Mouse (Mus musculus) intestine, embryonic 14.5 days (tissue): ENCODE data around the gene Rab34. TPM values are rescaled to one million over a fixed set of nuclear protein-coding genes. Genes with fewer than 3 reads are reported as not detected.
A peak's percentile ranks its signal among the peaks of the same experiment; 100 is the strongest.

ENCODE experiments used
- ATAC-seq: fragments of 200-750 bp; cut with Nextera tagmentation; replicated peaks from 2 replicates; pipeline ENCODE4 v1.8.0; 2017; ENCODE audit warnings: low read depth, moderate number of reproducible peaks, moderate TSS enrichment, moderate library complexity; ENCODE audit not compliant: low FRiP score, low TSS enrichment
- DNase-seq: peaks from one replicate; pipeline ENCODE4 v3.0.0-alpha.2; 2018; ENCODE audit warnings: low spot score
- H3K27ac ChIP-seq: fragments of 300-500 bp; sonication (generic); 2 replicates; pipeline ENCODE4 v1.5.1; 2014; ENCODE audit warnings: low read depth, mild to moderate bottlenecking, control low read depth
- H3K27me3 ChIP-seq: fragments of 300-500 bp; sonication (generic); replicated peaks from 2 replicates; pipeline ENCODE4 v1.6.1; 2014; ENCODE audit warnings: low read length, control low read depth; ENCODE audit not compliant: control insufficient read depth, insufficient read depth
- H3K36me3 ChIP-seq: fragments of 300-500 bp; sonication (generic); 2 replicates; pipeline ENCODE4 v1.6.1; 2014; ENCODE audit warnings: low read length, control low read depth; ENCODE audit not compliant: control insufficient read depth, insufficient read depth
- H3K4me1 ChIP-seq: fragments of 300-500 bp; sonication (generic); replicated peaks from 2 replicates; pipeline ENCODE4 v1.6.1; 2014; ENCODE audit warnings: low read length, control low read depth, mixed read lengths; ENCODE audit not compliant: control insufficient read depth, insufficient read depth
- H3K4me2 ChIP-seq: fragments of 300-500 bp; sonication (generic); 2 replicates; pipeline ENCODE4 v1.6.1; 2014; ENCODE audit warnings: low read length
- H3K4me3 ChIP-seq: fragments of 300-500 bp; sonication (generic); 2 replicates; pipeline ENCODE4 v1.5.1; 2014; ENCODE audit warnings: low read depth, low read length, control low read depth, mixed read lengths
- H3K9ac ChIP-seq: fragments of 300-500 bp; sonication (generic); 2 replicates; pipeline ENCODE4 v1.6.1; 2014; ENCODE audit warnings: mild to moderate bottlenecking, low read length
- H3K9me3 ChIP-seq: fragments of 300-500 bp; sonication (generic); 2 replicates; pipeline ENCODE4 v1.6.1; 2016; ENCODE audit warnings: low read length, control low read depth; ENCODE audit not compliant: control insufficient read depth
- WGBS: fragments of 180-500 bp; shearing (Covaris S2); extraction: QIAGEN DNeasy Blood & Tissue Kit; methylation state at CpG from one replicate; pipeline ENCODE4 v1.1.7; 2014; 5-methylcytosine and 5-hydroxymethylcytosine counted together
- polyA plus RNA-seq: library from polyadenylated mRNA; unstranded; fragments of >200 nt; fragmentation: Nextera tagmentation; extraction: Ambion mirVana; gene quantifications from 2 replicates; pipeline ENCODE4 v1.2.1, GENCODE M21; 2014

Gene Rab34
- 121 and 141 TPM in 2 replicates for polyA plus RNA-seq

DNA sequence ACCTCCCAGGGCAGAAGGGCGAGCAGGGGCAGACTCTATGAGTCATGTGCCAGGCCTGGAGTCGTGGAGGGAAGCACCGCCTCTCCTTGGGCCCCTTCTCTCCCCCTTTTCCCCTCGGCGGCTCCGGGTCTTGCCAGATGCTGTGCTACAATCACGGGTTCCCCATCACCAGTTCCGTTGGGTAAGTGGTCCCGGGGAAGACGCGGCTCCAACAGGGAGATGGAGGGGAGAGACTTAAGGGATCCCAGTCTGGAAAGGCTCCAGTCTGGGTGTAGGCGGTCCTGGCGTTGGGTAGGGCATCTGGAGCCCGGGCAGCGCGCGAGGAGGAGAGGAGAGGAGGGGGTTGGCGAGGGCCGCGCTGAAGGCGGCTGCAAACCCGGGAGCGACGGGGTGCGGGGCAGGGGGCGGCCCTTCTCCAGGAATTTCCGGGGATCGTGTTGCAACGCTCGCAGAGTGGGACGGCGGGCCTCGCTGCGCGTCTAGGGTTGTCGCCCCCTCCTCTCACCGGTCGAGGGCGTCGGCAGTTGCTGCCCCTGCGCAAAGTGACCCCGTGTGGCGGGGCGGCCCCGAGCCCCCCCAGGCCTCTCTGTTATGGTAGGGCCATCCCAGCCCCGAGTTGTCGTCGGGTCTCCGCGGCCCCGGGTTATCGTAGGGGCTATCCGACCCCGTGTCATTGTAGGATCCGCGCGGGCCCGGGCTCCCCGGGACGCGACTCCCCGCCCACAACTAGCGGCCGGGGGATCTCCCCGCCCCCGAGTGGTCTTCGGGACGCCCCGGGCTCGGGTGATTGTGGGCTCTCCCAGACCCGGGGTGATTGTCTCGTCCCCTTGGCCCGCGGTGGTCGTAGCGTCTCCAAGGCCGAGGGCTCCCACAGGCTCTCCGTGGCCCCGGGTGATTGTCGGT is at the start of gene Rab34:
Rab34 (plus strand) TSS at position 100 of the 903 bp plus-strand sequence.
- Histone ChIP-seq H3K4me2 (peak within 1 kb of the TSS; percentile 48), H3K27ac (peak within 1 kb of the TSS; percentile 99), H3K4me1 (peaks cover 23% of the 10 kb centered on the region), H3K27me3 (no peaks in the 10 kb centered on the region), H3K36me3 (peaks cover 30% of the 10 kb centered on the region), H3K9ac (peak within 1 kb of the TSS; percentile 89), H3K4me3 (peak within 1 kb of the TSS; percentile 80), H3K9me3 (no peaks in the 10 kb centered on the region; the same call in 1 of the 2 replicates)
- ATAC-seq: peak; percentile 82
- under 1% methylated on average over 60 of the region's 80 CpGs for WGBS
- peak; percentile 91 for DNase-seq

DNA sequence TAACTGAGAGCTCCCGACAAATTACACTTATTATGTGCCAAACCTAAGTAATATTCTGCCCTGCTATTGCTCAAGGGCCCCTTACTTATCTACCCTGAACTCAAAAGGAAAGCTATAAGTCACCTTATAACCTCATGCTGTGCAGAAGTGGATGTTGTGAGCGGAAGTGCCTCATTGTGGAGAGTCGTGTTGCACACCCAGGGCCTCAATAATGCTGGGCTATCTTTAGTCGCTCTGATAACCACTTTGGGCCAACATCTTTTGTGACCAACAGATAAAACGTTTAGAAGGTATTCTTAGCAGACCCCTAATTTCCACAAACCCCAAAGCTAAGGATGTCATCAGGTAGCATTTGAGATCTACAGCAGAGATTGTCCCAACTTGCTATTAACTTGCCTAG is 47.6 kb upstream of the Rab34 start:
- Histone ChIP-seq H3K9ac (no peak overlapping the region), H3K27ac (no peak overlapping the region), H3K4me1 (no peaks in the 10 kb centered on the region), H3K4me2 (no peak overlapping the region), H3K36me3 (peaks cover 27% of the 10 kb centered on the region), H3K9me3 (no peaks in the 10 kb centered on the region), H3K27me3 (no peaks in the 10 kb centered on the region), H3K4me3 (no peak overlapping the region)
- WGBS: 81% methylated on average over 5 of the region's 5 CpGs
- ATAC-seq (no peak), DNase-seq (no peak)

DNA sequence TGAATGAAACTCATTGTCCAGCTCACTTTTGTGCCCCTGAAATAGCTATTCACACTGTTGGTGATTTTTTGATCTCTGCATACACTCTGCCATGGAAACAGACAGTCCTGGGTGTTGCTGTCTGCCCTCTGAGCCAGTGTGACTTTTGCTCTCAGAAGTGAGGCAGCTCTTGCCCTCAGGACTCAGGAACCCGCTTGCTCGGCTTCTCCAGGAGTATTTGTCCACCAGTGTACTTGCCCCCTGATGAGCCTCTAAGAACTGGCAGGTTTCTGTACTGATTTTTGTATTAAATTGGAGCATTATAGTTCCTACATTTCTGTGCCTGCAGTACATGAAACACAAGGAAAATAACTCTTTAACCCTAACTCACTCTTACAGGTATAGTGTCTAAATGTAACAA is 44.7 kb upstream of the Rab34 start:
- H3K4me3 ChIP-seq: no peak overlapping the region
- WGBS: 87% methylated on average over 2 of the region's 2 CpGs
- no peak overlapping the region for H3K4me2 ChIP-seq
- no peak overlapping the region for H3K9ac ChIP-seq
- ATAC-seq (no peak), DNase-seq (no peak)
- H3K27me3 ChIP-seq: no peaks in the 10 kb centered on the region
- H3K27ac ChIP-seq: no peak overlapping the region
- peaks cover 50% of the 10 kb centered on the region for H3K36me3 ChIP-seq
- no peaks in the 10 kb centered on the region for H3K9me3 ChIP-seq
- no peaks in the 10 kb centered on the region; the same call in 1 of the 2 replicates for H3K4me1 ChIP-seq

DNA sequence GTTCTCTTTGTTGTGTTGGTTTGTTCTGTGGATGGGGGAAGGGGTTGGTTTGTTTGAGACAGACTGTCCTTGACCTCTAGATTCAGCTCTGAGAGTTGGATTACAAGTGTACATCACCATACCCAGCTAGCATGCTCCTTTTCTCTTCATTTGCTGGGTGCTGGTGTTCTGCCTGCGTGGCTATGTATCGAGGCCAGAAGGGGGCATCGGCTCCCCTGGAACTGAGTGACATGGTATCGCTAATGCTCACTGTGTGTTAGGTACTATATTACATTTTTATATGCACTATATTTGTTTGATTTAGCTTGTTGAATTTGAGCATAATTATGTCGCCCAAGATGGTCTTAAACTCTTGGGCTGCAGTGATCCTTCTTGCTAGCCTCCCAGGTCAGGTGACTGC is 42.1 kb upstream of the Rab34 start:
- no peak overlapping the region for H3K4me2 ChIP-seq
- peaks cover 74% of the 10 kb centered on the region for H3K36me3 ChIP-seq
- WGBS: 86% methylated on average over 5 of the region's 5 CpGs
- no peak overlapping the region for H3K9ac ChIP-seq
- ATAC-seq: no peak
- DNase-seq: no peak
- H3K27ac ChIP-seq: no peak overlapping the region
- no peaks in the 10 kb centered on the region for H3K9me3 ChIP-seq
- H3K27me3 ChIP-seq: no peaks in the 10 kb centered on the region
- H3K4me3 ChIP-seq: no peak overlapping the region
- no peaks in the 10 kb centered on the region; the same call in 1 of the 2 replicates for H3K4me1 ChIP-seq

DNA sequence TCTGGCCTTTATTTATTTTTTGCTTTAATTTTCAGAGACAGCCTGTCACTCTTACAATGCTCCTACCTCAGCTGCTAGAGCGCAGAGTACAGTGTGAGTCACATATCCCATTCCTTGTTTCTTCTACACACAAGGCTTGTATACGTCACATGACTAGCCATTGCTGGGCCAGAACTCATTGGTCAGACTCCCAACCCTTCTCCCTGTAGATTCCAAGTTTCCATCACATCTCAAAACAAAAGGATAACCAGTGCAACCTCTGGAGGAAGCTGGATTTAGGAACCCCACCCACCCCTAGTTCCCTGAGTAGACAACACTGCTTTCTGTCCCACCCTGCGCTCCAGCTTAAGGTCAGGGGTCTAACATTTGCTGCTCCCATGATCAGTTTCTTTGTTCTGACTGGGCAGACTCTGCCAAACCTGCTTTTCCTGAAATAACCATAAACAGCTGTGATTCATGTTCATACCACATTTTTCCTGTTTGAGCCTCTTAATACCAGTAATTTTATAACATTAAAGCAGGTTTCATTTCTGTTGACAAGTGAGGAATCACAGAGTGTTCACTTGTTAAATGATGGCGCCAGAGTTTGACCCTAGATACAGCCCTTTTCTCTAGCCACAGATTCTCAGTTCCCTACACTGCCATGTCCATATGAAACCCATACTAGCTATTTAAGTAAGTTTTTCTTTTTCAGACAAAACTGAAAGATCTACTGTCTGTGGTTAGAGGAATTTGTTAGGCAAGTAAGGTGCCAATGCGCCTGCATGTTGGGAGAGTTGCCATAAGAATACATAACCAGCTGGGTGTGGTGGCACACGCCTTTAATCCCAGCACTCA is 41.3 kb upstream of the Rab34 start:
- no peaks in the 10 kb centered on the region; the same call in 1 of the 2 replicates for H3K4me1 ChIP-seq
- no peak overlapping the region for H3K4me2 ChIP-seq
- 83% methylated on average over 6 of the region's 6 CpGs for WGBS
- ATAC-seq: no peak
- no peak overlapping the region for H3K9ac ChIP-seq
- H3K27ac ChIP-seq: no peak overlapping the region
- H3K36me3 ChIP-seq: peaks cover 75% of the 10 kb centered on the region
- no peak for DNase-seq
- no peaks in the 10 kb centered on the region for H3K9me3 ChIP-seq
- no peaks in the 10 kb centered on the region for H3K27me3 ChIP-seq
- no peak overlapping the region for H3K4me3 ChIP-seq

DNA sequence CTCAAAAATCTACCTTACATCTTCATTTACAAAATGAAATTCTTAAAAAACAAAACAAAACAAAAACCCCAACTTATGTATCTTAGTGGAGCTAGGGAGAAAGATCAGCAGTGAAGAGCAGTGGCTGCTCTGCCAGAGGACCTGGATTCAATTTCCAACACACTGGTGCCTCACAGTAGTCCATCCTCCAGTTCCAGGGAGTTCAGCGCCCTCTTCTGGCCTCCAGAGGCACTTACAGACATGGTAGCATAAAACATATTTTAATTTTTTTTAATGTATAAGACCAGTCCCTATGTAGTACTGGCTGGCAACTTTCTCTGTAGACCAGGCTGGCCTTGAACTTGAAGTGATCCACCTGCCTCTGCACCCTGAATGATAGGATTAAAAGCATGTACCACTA is 37.1 kb upstream of the Rab34 start:
- Histone ChIP-seq H3K27ac (no peak overlapping the region), H3K27me3 (no peaks in the 10 kb centered on the region), H3K9ac (no peak overlapping the region), H3K4me2 (no peak overlapping the region), H3K36me3 (peaks cover 70% of the 10 kb centered on the region), H3K4me3 (no peak overlapping the region), H3K9me3 (no peaks in the 10 kb centered on the region), H3K4me1 (peaks cover 11% of the 10 kb centered on the region)
- no peak for ATAC-seq
- WGBS: 45% methylated on average over 1 of the region's 1 CpGs
- no peak for DNase-seq

DNA sequence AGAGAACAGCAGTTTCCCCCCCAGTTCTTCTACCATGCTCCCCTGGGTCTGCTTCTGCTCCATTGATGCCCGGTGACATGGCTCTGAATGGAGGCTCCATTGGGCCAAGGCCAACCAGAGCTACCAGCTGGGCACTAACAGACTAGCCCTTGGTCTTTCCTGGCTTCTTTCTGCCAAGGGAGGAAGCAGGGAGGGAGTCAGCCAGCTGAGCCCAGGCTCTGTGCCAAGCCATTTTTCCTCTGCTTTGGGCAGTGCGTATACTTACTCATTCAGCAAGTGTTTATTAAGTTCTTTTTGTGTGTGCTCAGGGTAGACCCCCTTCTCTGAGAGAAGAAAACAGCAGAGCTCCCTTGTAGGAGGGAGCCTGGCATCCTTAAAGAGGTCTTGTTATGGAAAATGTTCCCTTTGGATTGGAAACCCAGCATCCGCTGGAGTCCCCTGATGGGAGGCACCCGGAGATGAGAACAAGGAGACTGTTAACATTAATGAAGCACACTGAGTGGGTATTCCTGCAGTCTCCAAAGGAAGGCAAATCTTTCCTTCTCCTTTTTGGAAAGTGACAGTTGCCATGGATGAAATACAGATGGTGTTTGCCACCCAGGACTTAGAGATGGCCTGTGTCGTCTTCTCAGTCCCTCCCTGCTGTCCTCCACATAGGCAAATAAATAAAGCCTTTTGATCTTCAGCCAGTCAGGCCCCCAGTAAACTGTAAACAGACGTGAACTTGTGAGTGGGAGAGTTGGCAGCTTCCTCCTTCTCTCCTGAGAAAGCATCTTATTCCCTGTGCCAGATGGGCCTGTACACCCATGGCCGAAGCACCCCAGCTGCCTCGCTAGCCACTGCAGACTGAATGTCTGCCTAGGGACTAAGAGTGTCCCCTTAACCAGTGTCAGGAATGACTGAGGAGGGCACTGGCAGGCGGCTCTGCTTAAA is 35.7 kb upstream of the Rab34 start:
- H3K27ac ChIP-seq: peak overlapping the region; percentile 7; the same call in 1 of the 2 replicates
- H3K4me3 ChIP-seq: no peak overlapping the region
- no peak for ATAC-seq
- 59% methylated on average over 9 of the region's 9 CpGs for WGBS
- H3K4me1 ChIP-seq: peaks cover 11% of the 10 kb centered on the region; the same call in 1 of the 2 replicates
- no peaks in the 10 kb centered on the region for H3K27me3 ChIP-seq
- H3K4me2 ChIP-seq: no peak overlapping the region
- H3K9ac ChIP-seq: no peak overlapping the region
- no peaks in the 10 kb centered on the region for H3K9me3 ChIP-seq
- no peak for DNase-seq
- H3K36me3 ChIP-seq: peaks cover 75% of the 10 kb centered on the region

DNA sequence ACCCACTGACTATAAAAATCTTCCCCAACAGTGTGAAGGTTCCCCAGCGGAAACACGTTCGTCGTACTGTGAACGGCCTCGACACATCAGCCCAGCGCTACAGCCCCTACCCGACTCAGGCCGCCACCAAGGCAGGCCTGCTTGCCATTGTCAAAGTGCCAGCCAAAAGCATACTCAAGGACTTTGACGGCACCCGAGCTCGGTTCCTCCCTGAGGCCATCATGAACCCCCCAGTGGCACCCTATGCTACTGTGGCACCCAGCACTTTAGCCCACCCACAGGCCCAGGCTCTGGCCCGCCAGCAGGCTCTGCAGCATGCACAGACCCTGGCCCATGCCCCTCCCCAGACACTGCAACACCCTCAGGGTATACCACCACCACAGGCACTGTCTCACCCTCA is 34.5 kb upstream of the Rab34 start:
- H3K27me3 ChIP-seq: no peaks in the 10 kb centered on the region
- H3K27ac ChIP-seq: no peak overlapping the region
- no peak overlapping the region for H3K4me2 ChIP-seq
- ATAC-seq: no peak; the same call in 1 of the 2 replicates
- peaks cover 76% of the 10 kb centered on the region for H3K36me3 ChIP-seq
- H3K4me3 ChIP-seq: no peak overlapping the region
- WGBS: 85% methylated on average over 13 of the region's 13 CpGs
- H3K4me1 ChIP-seq: peaks cover 11% of the 10 kb centered on the region; the same call in 1 of the 2 replicates
- no peak for DNase-seq
- H3K9ac ChIP-seq: no peak overlapping the region
- no peaks in the 10 kb centered on the region for H3K9me3 ChIP-seq
